Mouse (Mus musculus) cerebellum, adult 11-12 months (tissue): ENCODE results near the gene Rps16.

Source experiments
- DNase-seq: peaks from one replicate; pipeline ENCODE4 v3.0.0; 2022

The Rps16 gene

DNA sequence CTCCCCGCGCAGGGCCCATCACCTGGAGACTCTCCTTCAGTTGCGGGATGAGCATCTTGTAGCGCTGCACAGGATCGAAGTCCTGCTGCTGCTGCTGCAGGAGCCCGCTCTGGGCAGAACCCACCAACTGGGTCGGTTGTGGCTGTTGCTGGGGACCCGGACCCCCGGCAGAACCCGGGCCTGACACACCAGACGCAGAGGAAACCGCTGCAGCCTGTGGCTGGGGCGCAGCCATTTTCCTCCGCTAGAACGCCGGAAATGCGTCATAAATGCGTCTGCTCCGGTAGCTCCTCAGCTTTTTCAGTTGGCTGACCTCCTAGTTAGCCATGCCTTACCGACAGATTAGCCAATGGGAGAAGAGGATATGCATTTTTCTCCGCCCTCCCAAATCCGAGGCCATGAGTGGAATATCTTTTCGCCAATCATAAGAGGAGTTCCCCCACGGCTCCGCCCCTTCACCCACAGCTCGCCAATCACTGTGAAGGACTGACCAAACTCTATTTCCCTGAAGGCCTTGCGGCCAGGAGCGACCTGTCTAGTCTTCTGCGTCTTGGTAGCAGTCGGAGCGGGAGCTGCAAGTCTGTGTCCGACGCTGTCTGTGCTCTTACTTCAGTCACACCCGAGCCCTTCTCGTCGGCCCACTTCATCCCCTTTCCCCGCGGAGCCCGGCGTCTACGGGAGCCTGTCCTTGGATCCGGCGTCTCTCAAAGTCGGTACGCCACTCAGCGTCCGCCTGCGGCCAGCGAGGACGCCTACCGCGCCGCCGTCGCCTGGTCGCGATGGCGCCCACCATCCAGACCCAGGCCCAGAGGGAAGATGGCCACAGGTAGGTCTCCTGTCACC, 42.2 kb downstream of the Rps16 start, which contains the start of the genes Med29 and Paf1:
TSS of gene Med29 (minus strand) at position 280 of the 843 bp plus-strand sequence.
TSS of gene Paf1 (plus strand) at position 523 of the 843 bp plus-strand sequence.
- peak; percentile 99 for DNase-seq

DNA sequence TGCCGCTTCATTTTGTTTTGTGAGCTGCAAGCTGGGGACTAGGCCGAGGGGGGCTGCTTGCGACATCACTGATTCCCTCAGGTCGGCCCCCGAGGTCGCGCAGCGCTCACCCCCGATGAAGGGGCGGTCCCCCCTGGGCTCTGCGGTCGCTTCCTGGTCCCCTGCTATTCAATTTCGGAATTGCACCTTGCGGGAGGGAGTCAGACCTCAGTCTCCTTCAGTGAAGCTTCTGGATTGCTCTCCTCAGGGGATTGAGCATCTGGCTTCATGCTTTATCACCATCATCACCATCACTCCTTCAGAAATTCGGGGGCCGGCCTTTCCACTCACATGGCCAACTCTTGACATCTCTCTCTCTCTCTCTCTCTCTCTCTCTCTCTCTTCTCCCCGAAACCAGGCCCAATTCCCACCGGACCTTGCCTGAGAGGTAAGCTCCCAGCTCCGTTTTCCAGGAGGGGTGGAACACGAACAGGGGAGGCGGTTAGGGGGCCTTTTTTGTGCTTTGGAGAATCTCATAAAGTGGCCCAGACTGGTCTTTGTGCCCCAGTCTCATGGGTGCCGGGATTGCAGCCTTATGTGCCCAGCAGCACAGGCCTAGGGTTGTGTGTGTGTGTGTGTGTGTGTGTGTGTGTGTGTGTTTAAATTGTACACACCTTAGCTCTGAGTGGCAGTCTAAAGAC, 43.0 kb downstream of the Rps16 start:
- no peak for DNase-seq

GRCm38 (mm10) chr7:28395425-28395824, 45.0 kb downstream of the Rps16 start:
- DNase-seq, result no peak

DNA sequence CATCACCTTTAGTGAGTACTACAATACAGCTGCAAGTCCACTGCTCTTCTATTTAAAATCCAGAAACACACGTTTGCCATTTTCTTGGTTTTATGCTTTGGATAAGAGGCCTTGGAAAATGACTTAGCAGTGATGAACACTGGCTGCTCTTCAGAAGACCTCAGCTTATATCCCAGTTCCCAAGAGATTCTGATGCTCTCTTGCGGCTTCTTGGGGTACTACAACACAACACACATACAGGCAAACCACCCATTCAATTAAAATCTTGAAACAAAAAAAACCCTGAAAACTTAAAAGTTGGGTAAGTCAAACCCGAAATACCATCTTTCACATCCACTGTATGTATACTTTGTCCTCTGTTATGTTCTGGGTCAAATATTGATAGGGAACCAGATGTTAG, 47.5 kb downstream of the Rps16 start:
- no peak for DNase-seq

DNA sequence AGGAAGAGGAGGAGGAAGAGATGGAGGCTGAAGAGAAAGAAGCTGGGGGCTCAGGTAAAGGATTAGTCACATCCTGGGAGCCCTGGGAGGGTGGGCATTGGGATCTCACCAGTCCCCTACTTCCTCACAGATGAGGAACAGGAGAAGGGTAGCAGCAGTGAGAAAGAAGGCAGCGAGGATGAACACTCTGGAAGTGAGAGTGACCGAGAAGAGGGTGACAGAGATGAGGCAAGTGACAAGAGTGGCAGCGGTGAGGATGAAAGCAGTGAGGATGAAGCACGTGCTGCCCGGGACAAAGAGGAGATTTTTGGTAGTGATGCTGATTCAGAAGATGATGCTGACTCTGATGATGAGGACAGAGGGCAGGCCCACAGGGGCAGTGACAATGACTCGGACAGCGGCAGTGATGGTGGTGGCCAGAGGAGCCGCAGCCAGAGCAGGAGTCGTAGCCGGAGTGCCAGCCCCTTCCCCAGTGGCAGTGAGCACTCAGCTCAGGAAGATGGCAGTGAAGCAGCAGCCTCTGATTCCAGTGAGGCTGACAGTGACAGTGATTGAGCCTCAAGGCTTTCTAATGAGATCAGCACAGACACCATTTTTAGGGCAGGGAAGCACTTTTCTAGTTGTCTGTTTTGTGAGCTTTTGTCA, 48.4 kb downstream of the Rps16 start:
- no peak for DNase-seq

- no peak for DNase-seq
These were observed 50.6 kb downstream of the Rps16 start for GRCm38 (mm10) chr7:28401030-28401429.

GRCm38 (mm10) chr7:28401942-28402341, 51.5 kb downstream of the Rps16 start:
- DNase-seq, result no peak
